Mouse (Mus musculus) midbrain, embryonic 16.5 days (tissue): ENCODE results near the gene Csf3. TPM values are rescaled to one million over a fixed set of nuclear protein-coding genes. Genes with fewer than 3 reads are reported as not detected.

Experiments
- ATAC-seq: fragments of 200-750 bp; cut with Nextera tagmentation; 2 replicates; pipeline ENCODE4 v1.8.0; 2017; ENCODE audit warnings: moderate TSS enrichment
- H3K27ac ChIP-seq: fragments of 300-500 bp; sonication (generic); 2 replicates; pipeline ENCODE4 v1.5.1; 2014; ENCODE audit warnings: mild to moderate bottlenecking, low read length, mixed read lengths
- H3K27me3 ChIP-seq: fragments of 300-500 bp; sonication (generic); 2 replicates; pipeline ENCODE4 v1.6.1; 2014; ENCODE audit warnings: low read depth, low read length, mixed read lengths; ENCODE audit not compliant: control insufficient read depth, insufficient read depth
- H3K36me3 ChIP-seq: fragments of 300-500 bp; sonication (generic); 2 replicates; pipeline ENCODE4 v1.6.1; 2014; ENCODE audit warnings: mild to moderate bottlenecking, low read length, moderate library complexity, mixed read lengths; ENCODE audit not compliant: control insufficient read depth, insufficient read depth
- H3K4me1 ChIP-seq: fragments of 300-500 bp; sonication (generic); 2 replicates; pipeline ENCODE4 v1.6.1; 2014; ENCODE audit warnings: mild to moderate bottlenecking, low read length, mixed read lengths; ENCODE audit not compliant: control insufficient read depth, insufficient read depth
- H3K4me2 ChIP-seq: fragments of 300-500 bp; sonication (generic); 2 replicates; pipeline ENCODE4 v1.6.1; 2014; ENCODE audit warnings: mild to moderate bottlenecking, low read length, mixed read lengths
- H3K4me3 ChIP-seq: fragments of 300-500 bp; sonication (generic); 2 replicates; pipeline ENCODE4 v1.5.1; 2014; ENCODE audit warnings: low read depth, mild to moderate bottlenecking, low read length, moderate library complexity, mixed read lengths
- H3K9ac ChIP-seq: fragments of 300-500 bp; sonication (generic); 2 replicates; pipeline ENCODE4 v1.6.1; 2014; ENCODE audit warnings: low read depth, low read length, mixed read lengths
- H3K9me3 ChIP-seq: fragments of 300-500 bp; sonication (generic); replicated peaks from 2 replicates; pipeline ENCODE4 v1.6.1; 2014; ENCODE audit warnings: mild to moderate bottlenecking, low read length, mixed read lengths; ENCODE audit not compliant: control insufficient read depth, poor library complexity, severe bottlenecking
- WGBS: fragments of 180-500 bp; shearing (Covaris S2); extraction: QIAGEN DNeasy Blood & Tissue Kit; methylation state at CpG from one replicate; pipeline ENCODE4 v1.1.7; 2014; 5-methylcytosine and 5-hydroxymethylcytosine counted together
- polyA plus RNA-seq: library from polyadenylated mRNA; unstranded; fragments of >200 nt; fragmentation: Nextera tagmentation; extraction: Ambion mirVana; gene quantifications from 2 replicates; pipeline ENCODE4 v1.2.1, GENCODE M21; 2015

The Csf3 gene
- polyA plus RNA-seq, 1 experiment from 2014 or later: not detected

DNA sequence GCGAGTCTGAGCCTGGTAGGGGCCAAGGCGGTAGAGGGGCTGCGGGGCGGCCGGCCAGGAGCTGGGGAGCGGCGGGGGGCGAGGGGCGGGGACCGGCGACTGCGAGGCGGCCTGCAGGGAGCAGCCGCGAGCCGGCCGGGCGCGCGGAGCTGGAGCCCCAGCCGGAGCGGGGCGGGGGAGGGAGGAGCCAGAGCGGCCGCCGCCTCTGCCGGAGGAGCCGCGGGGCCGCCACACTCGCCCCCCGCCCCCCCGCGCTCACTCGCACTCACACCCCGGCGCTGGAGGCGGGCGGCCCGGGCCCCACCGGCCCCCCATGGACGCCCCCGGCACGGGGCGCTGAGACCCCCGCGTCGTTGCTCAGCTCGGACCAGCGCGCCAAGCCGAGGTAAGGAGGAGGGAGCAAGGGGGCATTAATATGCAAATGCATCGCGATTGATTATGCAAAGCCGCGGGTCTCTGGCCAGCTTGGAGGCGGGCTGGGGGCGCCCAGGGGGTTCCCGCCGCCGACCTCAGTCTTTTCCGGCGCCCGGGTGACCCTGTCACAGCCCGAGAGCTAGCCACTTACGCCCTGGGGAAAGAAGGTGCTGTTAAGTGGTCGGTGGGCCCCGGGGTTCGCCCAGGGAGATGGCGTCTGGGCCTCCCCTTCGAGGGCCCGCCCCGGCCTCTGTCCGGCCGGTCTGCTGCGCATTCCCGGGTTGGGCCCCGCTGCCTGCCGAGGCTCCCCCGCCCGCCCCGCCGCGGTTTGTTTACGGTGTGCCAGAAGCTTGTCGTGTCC is 40.7 kb downstream of the Csf3 start:
- Histone ChIP-seq H3K27me3 (no peaks in the 10 kb centered on the region), H3K9me3 (no peaks in the 10 kb centered on the region), H3K9ac (peak overlapping the region; percentile 96), H3K4me3 (peak overlapping the region; percentile 83), H3K4me2 (peak overlapping the region; percentile 93), H3K36me3 (no peaks in the 10 kb centered on the region), H3K4me1 (peaks cover 56% of the 10 kb centered on the region), H3K27ac (peak overlapping the region; percentile 100)
- peak; percentile 63 for ATAC-seq
- under 1% methylated on average over 68 of the region's 86 CpGs for WGBS

DNA sequence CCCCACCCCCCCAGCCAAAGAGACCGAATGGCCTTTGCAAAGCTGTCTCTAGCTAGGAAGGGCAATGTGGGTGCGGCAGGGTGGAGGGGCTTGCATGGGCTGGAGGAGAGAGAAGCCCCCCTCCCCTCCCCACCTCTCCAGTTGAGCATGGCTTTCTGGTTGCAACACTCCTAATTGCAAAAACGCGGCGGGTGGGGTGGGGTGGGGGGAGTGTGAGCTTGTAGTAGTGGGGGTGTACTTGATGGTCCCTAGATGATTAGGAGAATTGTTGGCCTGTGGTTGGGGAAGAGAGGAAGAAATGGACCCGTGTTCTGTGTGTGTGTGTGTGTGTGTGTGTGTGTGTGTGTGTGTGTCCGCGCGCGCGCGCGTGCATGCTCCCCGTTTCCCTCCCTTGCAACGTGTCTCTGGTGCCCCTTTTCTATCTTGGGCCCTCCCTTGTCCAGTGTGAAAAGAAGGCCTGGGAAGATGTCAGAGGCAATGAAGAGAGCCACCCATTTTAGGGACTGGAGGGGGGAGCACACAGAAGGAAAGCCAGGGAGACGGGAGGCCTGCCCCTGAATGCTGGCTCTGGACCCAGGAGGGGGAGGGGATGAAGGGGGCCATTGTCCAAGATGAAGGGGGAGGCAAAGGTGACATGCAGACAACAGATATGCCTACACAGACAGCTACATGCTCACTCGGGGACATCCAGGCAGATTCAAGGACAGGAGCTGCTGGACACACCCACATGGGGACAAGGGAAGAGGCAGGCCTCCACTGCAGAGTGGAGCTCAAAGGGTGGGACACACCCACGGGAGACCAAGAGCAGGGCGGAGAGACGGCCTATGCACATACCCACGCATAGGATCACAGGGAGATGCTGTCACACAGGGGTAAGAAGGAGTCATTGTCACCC is 41.6 kb downstream of the Csf3 start:
- peak; percentile 14 for ATAC-seq
- H3K4me1 ChIP-seq: peaks cover 63% of the 10 kb centered on the region
- no peaks in the 10 kb centered on the region for H3K9me3 ChIP-seq
- H3K4me3 ChIP-seq: peak overlapping the region; percentile 83
- peak overlapping the region; percentile 96 for H3K9ac ChIP-seq
- WGBS: 1% methylated on average over 20 of the region's 21 CpGs
- no peaks in the 10 kb centered on the region for H3K27me3 ChIP-seq
- no peaks in the 10 kb centered on the region for H3K36me3 ChIP-seq
- H3K27ac ChIP-seq: peak overlapping the region; percentile 100
- H3K4me2 ChIP-seq: peak overlapping the region; percentile 93

DNA sequence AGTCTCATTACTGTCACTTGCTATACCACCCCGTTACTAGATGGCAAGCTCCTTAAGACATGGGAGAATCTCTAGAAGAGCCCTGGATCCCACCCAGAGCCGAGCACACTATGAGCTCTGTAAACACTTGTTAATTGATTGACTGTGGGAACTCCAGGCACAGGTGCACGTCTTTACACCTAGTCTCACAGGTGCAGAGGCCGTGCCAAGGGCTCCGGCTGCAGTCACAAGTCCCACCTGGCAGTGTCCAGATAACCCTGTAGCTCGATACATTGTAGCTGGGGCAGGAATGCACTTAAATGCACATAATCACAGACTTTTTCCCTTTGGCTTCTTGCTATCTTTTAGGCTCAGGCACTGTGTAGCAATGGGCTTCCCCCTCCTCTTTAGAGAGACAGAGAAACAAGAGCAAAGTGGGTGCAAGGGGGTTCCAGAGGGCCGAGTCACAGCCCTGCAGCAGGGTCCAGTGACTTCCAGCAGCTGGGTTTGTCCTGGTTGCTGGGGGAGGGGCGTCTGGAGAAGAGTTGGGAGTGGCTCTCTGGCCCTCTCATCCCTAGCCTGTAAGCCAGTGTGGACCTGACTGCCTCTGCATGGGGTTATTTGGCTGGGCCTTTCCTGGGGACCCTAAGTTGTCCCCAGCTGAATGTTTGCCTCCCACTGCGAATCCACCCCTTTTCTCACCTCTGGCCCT is 42.7 kb downstream of the Csf3 start:
- ATAC-seq: no peak
- H3K36me3 ChIP-seq: no peaks in the 10 kb centered on the region
- 2% methylated on average over 9 of the region's 9 CpGs for WGBS
- peak overlapping the region; percentile 100 for H3K27ac ChIP-seq
- peak overlapping the region; percentile 83 for H3K4me3 ChIP-seq
- peak overlapping the region; percentile 96 for H3K9ac ChIP-seq
- no peaks in the 10 kb centered on the region for H3K27me3 ChIP-seq
- H3K4me1 ChIP-seq: peaks cover 70% of the 10 kb centered on the region
- no peaks in the 10 kb centered on the region for H3K9me3 ChIP-seq
- peak overlapping the region; percentile 93 for H3K4me2 ChIP-seq

DNA sequence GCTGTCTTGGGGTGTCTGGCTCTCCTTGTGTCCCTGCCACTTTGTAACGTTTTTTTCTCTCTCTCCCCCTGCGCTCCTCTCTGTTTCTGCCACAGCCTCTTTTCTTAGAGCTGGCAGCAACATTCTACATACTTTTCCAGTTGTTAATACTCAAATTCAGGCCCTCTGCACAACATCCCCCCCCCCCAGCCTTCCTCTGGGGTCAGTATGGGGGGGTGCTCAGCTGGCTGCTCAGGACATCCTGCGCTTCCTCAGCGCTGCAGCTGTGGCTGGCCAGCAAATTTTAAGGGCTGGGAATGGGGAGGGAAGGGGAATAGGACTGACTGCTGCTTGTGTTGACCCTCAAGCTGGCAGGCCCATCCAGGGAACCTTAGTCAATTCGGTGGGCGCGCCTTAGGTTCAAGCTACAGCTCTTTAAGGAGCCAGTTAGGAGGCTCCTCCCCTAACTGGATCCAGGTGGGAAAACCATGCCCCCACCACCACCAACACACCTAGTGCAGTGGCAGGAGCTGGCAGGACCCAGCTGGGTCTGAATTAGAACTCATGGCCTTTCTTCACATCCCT is 43.5 kb downstream of the Csf3 start:
- H3K27ac ChIP-seq: peak overlapping the region; percentile 100
- no peaks in the 10 kb centered on the region for H3K36me3 ChIP-seq
- H3K9ac ChIP-seq: peak overlapping the region; percentile 96
- 27% methylated on average over 7 of the region's 7 CpGs for WGBS
- H3K4me3 ChIP-seq: peak overlapping the region; percentile 83
- ATAC-seq: no peak
- H3K4me1 ChIP-seq: peaks cover 74% of the 10 kb centered on the region
- H3K9me3 ChIP-seq: no peaks in the 10 kb centered on the region
- H3K27me3 ChIP-seq: no peaks in the 10 kb centered on the region
- peak overlapping the region; percentile 93 for H3K4me2 ChIP-seq

DNA sequence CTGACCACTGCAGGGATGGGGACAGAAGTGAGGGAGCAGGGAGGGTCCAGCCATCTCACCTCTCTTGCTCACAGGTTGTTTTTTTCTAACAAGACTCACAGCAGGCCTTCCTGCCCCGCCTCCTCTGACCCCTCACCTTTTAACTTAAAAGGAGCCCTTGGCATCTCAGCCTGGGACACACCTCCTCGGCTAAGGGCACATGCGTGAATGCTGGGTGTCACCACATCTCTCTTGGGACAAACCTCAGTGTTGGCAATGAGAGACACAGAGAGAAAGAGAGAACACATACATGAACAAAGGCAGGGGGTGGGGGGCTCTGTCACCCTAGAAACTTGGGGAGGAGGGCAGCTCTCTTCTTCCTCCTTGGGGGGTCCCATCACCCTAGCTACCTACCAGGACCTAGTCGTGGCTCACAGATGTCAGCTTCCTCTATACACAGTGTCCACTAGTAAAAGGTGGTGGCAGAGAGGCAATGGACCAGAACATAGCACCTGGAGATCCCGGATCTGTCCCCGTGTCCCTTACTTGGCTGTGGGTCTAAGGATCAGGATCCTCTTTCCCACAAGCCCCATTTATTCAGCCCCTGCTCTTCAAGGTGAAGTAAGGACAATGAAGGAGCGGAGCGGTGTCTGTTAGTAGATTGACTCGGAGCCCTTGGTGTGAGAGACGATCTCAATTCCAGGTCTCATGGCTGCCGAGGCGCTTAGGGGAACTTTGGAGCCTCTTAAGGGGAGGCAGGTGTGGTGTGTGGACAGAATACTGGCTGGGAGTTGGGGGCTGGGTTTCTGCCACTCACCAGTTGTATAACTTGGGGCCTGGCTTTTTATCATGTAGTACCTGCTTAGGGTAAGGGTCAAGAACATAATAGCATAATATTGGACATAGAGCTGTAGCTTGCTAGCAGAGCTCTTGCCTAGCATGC is 45.1 kb downstream of the Csf3 start:
- Histone ChIP-seq H3K4me2 (peak overlapping the region; percentile 93), H3K9me3 (no peaks in the 10 kb centered on the region), H3K27me3 (no peaks in the 10 kb centered on the region), H3K9ac (peak overlapping the region; percentile 31), H3K36me3 (no peaks in the 10 kb centered on the region), H3K4me1 (peaks cover 77% of the 10 kb centered on the region), H3K27ac (peak overlapping the region; percentile 87), H3K4me3 (peak overlapping the region; percentile 14)
- no peak for ATAC-seq
- 46% methylated on average over 12 of the region's 12 CpGs for WGBS

DNA sequence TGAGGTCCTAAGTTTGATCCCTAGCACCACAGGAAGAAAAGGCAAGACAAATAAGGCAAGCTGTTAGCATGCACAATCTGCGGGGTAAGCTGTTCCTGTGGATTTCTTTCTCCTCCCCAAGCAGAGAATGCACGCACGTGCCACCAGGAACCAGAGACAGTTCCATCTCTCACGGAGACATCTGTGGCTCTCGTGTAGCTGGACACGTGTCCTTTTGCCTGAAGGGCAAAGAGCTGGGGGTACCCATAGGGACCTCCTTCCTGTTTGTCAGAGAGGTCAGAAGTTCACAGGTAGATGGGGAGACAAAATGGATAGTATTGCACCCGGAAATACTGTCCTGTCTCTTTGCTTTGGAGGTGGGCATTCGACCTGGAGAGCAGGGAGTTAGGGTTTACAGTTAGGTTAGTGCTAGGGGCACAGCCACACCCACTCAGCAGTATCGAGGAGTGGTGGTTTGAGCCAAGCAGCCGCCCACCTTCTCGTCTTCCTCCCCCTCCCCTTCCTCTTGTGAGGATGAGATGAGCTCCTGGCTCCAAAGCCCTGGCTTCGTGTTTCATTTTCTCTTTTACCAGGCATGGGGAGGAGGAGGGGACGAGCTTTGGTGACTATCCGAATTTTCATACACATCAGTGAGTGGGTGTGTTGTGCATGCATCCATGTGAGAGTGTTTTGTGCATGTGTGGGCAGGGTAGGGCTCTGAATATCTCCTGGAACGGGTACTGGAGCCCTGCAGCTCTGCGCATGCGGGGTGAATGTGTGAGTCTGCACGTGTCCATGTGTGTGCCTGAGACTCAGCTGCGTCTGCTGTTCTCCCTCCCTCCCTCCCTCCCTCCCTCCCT is 46.0 kb downstream of the Csf3 start:
- peak; percentile 65 for ATAC-seq
- H3K36me3 ChIP-seq: no peaks in the 10 kb centered on the region
- H3K4me2 ChIP-seq: peak overlapping the region; percentile 93
- peak overlapping the region; percentile 22 for H3K4me3 ChIP-seq
- H3K9me3 ChIP-seq: no peaks in the 10 kb centered on the region
- H3K27ac ChIP-seq: peak overlapping the region; percentile 87
- WGBS: 7% methylated on average over 19 of the region's 19 CpGs
- H3K27me3 ChIP-seq: no peaks in the 10 kb centered on the region
- peaks cover 86% of the 10 kb centered on the region for H3K4me1 ChIP-seq
- H3K9ac ChIP-seq: peak overlapping the region; percentile 31

DNA sequence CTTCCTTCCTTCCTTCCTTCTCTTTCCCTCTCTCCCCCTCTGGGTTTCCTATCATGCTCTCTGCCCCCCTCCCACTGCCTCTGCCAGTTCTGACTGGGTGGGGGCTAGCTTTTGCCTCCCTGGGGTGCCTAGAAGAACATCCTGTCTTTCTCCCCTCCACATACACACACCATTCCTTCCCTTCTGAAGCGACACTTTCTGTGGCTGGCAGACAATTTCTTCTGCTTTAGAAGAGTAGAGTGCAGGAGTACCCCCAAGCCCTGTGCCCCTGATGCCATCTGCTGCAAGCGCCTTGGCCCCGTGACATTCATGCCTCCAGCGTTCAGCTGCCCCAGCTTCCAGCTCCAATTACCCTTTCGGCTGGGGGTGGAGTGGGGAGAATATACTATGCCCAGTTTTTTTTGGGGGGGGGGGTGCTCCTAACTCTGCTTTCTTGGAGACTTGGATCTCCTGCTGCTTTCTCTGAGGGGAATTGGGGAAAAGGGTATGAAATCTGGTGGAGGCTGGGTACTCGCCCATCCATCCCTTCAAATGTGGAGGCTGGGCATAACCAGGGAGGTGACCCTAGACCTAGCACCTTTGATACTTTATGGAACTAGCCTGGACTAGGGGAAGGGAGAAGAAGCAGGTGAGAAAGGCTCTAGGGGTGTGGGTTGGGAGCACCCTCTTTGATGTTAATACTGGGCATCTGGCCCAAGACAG is 46.9 kb downstream of the Csf3 start:
- H3K4me1 ChIP-seq: peaks cover 93% of the 10 kb centered on the region
- no peaks in the 10 kb centered on the region for H3K9me3 ChIP-seq
- WGBS: 6% methylated on average over 6 of the region's 6 CpGs
- peak overlapping the region; percentile 97 for H3K27ac ChIP-seq
- ATAC-seq: no peak
- peak overlapping the region; percentile 93 for H3K4me2 ChIP-seq
- peak overlapping the region; percentile 27 for H3K4me3 ChIP-seq
- peak overlapping the region; percentile 63 for H3K9ac ChIP-seq
- H3K27me3 ChIP-seq: no peaks in the 10 kb centered on the region
- H3K36me3 ChIP-seq: no peaks in the 10 kb centered on the region
